Mouse (Mus musculus): Measurements from ENCODE around the gene Drc7.

- TF ChIP-seq CTCF (IDR thresholded peaks at IDR 0.05; ENCODE audit: control insufficient read depth, insufficient read depth, insufficient read length): no peak
- TF ChIP-seq MYOD1 (IDR thresholded peaks at IDR 0.05; ENCODE audit: control insufficient read depth, insufficient read length, low read depth): no peak
- TF ChIP-seq FOSL1 (IDR thresholded peaks at IDR 0.05; ENCODE audit: insufficient read depth, low read length, poor library complexity, severe bottlenecking): no peak
- TF ChIP-seq MAX (IDR thresholded peaks at IDR 0.05): no peak
- TF ChIP-seq USF1 (IDR thresholded peaks at IDR 0.05; ENCODE audit: low read depth): no peak
- no peak for TF ChIP-seq CEBPB (IDR thresholded peaks at IDR 0.05; ENCODE audit: low read depth)
These were observed 24.4 kb downstream of the Drc7 start for GRCm38 (mm10) chr8:95079305-95079704.

Data from C2C12 (cell line).